Mouse (Mus musculus) neural tube, embryonic 11.5 days (tissue): ENCODE results near the gene Tmc4. TPM values are rescaled to one million over a fixed set of nuclear protein-coding genes. Genes with fewer than 3 reads are reported as not detected.

Source experiments
- ATAC-seq: fragments of 200-750 bp; cut with Nextera tagmentation; 2 replicates; pipeline ENCODE4 v1.8.0; 2017; ENCODE audit warnings: moderate number of reproducible peaks, mild to moderate bottlenecking, moderate TSS enrichment, moderate library complexity; ENCODE audit not compliant: insufficient read depth, low FRiP score, low TSS enrichment
- DNase-seq: peaks from one replicate; pipeline ENCODE4 v3.0.0-alpha.2; 2015; ENCODE audit warnings: low spot score
- H3K27ac ChIP-seq: fragments of 300-500 bp; sonication (generic); 2 replicates; pipeline ENCODE4 v1.5.1; 2014; ENCODE audit warnings: low read depth, mild to moderate bottlenecking, low read length
- H3K27me3 ChIP-seq: fragments of 300-500 bp; sonication (generic); 2 replicates; pipeline ENCODE4 v1.6.1; 2014; ENCODE audit warnings: mild to moderate bottlenecking, low read length, mixed read lengths; ENCODE audit not compliant: control insufficient read depth, insufficient read depth
- H3K36me3 ChIP-seq: fragments of 300-500 bp; sonication (generic); 2 replicates; pipeline ENCODE4 v1.6.1; 2014; ENCODE audit warnings: mild to moderate bottlenecking, low read length, moderate library complexity, mixed read lengths; ENCODE audit not compliant: control insufficient read depth, insufficient read depth
- H3K4me1 ChIP-seq: fragments of 300-500 bp; sonication (generic); 2 replicates; pipeline ENCODE4 v1.6.1; 2014; ENCODE audit warnings: low read length, mixed read lengths; ENCODE audit not compliant: control insufficient read depth, insufficient read depth
- H3K4me2 ChIP-seq: fragments of 300-500 bp; sonication (generic); 2 replicates; pipeline ENCODE4 v1.6.1; 2014; ENCODE audit warnings: low read depth, mild to moderate bottlenecking, moderate library complexity
- H3K4me3 ChIP-seq: fragments of 300-500 bp; sonication (generic); 2 replicates; pipeline ENCODE4 v1.5.1; 2014; ENCODE audit warnings: low read depth, low read length
- H3K9ac ChIP-seq: fragments of 300-500 bp; sonication (generic); 2 replicates; pipeline ENCODE4 v1.6.1; 2014; ENCODE audit warnings: mild to moderate bottlenecking, low read length
- H3K9me3 ChIP-seq: fragments of 300-500 bp; sonication (generic); 2 replicates; pipeline ENCODE4 v1.6.1; 2016; ENCODE audit warnings: low read length; ENCODE audit not compliant: control insufficient read depth
- WGBS: fragments of 180-500 bp; shearing (Covaris S2); extraction: QIAGEN DNeasy Blood & Tissue Kit; methylation state at CpG from one replicate; pipeline ENCODE4 v1.1.7; 2014; 5-methylcytosine and 5-hydroxymethylcytosine counted together
- polyA plus RNA-seq: library from polyadenylated mRNA; unstranded; fragments of >200 nt; fragmentation: Nextera tagmentation; extraction: Ambion mirVana; gene quantifications from 2 replicates; pipeline ENCODE4 v1.2.1, GENCODE M21; 2014

Gene Tmc4
- polyA plus RNA-seq, 1 experiment from 2014 or later = 3.3 TPM

DNA sequence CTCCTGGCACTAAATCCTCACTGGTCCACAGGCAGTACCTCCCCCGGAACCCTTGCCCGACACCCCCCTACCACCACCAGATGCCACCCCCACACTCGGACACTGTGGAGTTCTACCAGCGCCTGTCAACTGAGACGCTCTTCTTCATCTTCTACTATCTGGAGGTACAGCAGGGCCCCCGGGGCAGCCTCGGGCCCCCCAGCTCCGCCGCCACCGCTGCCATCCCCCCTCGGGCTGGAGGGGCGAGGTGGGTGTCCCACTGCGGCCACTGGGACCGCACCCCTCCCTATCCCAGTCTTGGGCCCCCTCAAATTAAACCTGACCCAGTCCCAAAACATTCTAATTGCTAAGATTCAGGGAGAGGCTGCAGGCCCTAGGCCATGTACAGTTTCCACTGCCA is 18.8 kb downstream of the Tmc4 start:
- no peaks in the 10 kb centered on the region for H3K9me3 ChIP-seq
- DNase-seq = no peak
- 95% methylated on average over 14 of the region's 14 CpGs for WGBS
- H3K4me1 ChIP-seq = no peaks in the 10 kb centered on the region
- H3K4me2 ChIP-seq = no peak overlapping the region
- H3K27ac ChIP-seq = no peak overlapping the region
- ATAC-seq = no peak
- no peak overlapping the region for H3K4me3 ChIP-seq
- H3K9ac ChIP-seq = no peak overlapping the region
- no peaks in the 10 kb centered on the region for H3K27me3 ChIP-seq
- H3K36me3 ChIP-seq = peaks cover 53% of the 10 kb centered on the region

DNA sequence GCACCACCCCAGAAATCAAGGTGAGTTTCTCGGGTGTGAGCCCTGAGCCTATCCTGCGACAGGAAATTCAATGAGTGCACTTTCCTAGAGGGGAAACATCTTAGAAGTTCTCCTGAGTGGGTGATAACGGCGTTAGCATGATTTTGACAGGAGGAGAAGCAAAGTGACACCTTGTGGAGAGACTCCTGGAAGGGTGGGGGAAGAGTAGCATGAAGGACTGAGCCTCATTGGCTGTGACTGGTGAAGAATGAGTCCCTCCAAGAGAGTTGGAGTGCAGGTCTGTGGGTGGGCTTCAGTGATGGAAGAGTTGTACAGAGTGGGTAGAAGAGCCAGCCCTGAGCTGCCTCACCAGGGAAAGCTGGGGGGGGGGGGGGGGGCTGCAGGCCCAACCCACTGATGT is 20.4 kb downstream of the Tmc4 start:
- DNase-seq (no peak), ATAC-seq (no peak)
- no peak overlapping the region for H3K9ac ChIP-seq
- H3K27ac ChIP-seq = no peak overlapping the region
- H3K4me3 ChIP-seq = no peak overlapping the region
- no peaks in the 10 kb centered on the region for H3K27me3 ChIP-seq
- no peaks in the 10 kb centered on the region for H3K9me3 ChIP-seq
- no peak overlapping the region for H3K4me2 ChIP-seq
- peaks cover 62% of the 10 kb centered on the region for H3K36me3 ChIP-seq
- WGBS = 89% methylated on average over 4 of the region's 4 CpGs
- H3K4me1 ChIP-seq = no peaks in the 10 kb centered on the region

DNA sequence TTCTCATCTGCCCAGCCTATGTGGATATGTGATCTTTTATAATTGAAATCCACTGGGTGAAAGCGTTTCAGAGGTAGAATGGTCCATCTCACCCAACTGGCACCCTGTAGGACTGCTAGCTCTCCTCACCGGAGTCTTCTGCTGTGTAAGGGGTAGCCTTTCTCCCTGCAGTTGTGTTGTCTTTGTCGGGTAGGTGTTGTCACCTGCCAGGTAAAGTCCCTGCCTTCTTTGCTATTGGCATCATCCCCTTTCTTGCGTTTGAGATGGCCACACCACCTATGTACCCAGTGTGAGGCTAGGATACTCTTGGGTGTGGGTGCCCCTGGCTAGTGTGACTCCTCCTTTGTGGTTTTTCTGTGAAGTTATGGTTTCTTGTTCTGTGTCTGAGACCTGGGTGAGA is 30.7 kb downstream of the Tmc4 start:
- H3K36me3 ChIP-seq = peaks cover 13% of the 10 kb centered on the region
- H3K9me3 ChIP-seq = 0 out of 2 replicates have a peak, but pooled peaks cover 3% of the 10 kb centered on the region
- peak overlapping the region; percentile 100 for H3K4me3 ChIP-seq
- peaks cover 21% of the 10 kb centered on the region for H3K4me1 ChIP-seq
- no peak for DNase-seq
- peak overlapping the region; percentile 73 for H3K4me2 ChIP-seq
- peak overlapping the region; percentile 98 for H3K9ac ChIP-seq
- no peak for ATAC-seq
- no peaks in the 10 kb centered on the region for H3K27me3 ChIP-seq
- no peak overlapping the region for H3K27ac ChIP-seq
- 79% methylated on average over 4 of the region's 4 CpGs for WGBS

DNA sequence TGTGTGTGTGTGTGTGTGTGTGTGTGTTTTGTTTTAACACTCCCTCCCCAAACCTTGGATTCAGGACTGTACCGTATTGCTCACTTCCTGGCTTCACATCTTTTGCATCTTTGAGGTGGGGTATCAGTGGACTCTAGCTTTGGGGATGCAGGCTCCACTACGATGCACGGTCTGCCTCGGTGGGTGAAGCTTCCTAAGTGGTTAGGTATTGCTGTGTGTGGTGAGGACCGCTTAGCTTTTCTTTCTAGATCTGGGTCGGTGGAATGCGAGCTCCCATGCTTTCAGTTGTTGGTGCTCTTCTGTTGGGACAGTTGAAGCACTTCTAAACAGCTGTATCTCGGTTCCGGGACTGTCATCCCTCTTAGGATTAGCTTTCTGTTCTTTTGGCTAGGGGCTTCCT is 31.2 kb downstream of the Tmc4 start:
- Histone ChIP-seq H3K4me2 (peak overlapping the region; percentile 73), H3K27me3 (no peaks in the 10 kb centered on the region), H3K4me3 (peak overlapping the region; percentile 100), H3K27ac (no peak overlapping the region), H3K36me3 (peaks cover 12% of the 10 kb centered on the region), H3K9me3 (0 out of 2 replicates have a peak, but pooled peaks cover 3% of the 10 kb centered on the region), H3K9ac (peak overlapping the region; percentile 98), H3K4me1 (peaks cover 21% of the 10 kb centered on the region)
- DNase-seq = no peak
- no peak for ATAC-seq
- 33% methylated on average over 9 of the region's 9 CpGs for WGBS

DNA sequence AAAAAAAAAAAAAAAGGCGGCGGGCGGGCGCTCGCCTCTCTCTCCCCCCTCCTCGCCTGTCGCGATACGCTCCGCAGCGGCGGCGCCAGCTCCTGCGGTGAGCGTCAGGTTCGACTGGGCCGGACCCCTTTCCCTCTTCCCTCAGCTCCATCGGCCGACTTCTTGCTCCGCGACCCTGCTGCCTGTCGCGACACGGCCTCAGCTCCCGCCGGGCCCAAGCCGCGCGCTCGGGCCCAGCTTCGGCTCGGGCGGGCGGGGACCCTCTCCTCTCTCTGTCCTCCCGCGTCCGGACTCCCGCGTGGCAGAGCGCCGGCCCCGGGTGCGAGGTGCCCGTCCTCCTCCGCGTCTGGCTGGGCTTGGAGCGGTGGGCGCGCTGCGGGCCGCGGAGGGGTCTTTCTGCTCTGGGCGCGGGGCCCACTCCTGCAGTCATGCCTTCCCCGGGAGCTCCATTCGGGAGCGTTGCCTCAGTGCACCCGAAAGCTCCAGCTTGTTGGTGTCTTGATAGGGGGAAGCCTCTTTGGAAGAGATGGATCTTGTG is 31.8 kb downstream of the Tmc4 start:
- peak; percentile 1; the same call in 1 of the 2 replicates for ATAC-seq
- peaks cover 10% of the 10 kb centered on the region for H3K36me3 ChIP-seq
- DNase-seq = no peak
- under 1% methylated on average over 40 of the region's 58 CpGs for WGBS
- H3K4me1 ChIP-seq = peaks cover 21% of the 10 kb centered on the region
- H3K9ac ChIP-seq = peak overlapping the region; percentile 98
- 0 out of 2 replicates have a peak, but pooled peaks cover 3% of the 10 kb centered on the region for H3K9me3 ChIP-seq
- H3K4me2 ChIP-seq = peak overlapping the region; percentile 73
- peak overlapping the region; percentile 100 for H3K4me3 ChIP-seq
- H3K27me3 ChIP-seq = no peaks in the 10 kb centered on the region
- H3K27ac ChIP-seq = peak overlapping the region; percentile 97

DNA sequence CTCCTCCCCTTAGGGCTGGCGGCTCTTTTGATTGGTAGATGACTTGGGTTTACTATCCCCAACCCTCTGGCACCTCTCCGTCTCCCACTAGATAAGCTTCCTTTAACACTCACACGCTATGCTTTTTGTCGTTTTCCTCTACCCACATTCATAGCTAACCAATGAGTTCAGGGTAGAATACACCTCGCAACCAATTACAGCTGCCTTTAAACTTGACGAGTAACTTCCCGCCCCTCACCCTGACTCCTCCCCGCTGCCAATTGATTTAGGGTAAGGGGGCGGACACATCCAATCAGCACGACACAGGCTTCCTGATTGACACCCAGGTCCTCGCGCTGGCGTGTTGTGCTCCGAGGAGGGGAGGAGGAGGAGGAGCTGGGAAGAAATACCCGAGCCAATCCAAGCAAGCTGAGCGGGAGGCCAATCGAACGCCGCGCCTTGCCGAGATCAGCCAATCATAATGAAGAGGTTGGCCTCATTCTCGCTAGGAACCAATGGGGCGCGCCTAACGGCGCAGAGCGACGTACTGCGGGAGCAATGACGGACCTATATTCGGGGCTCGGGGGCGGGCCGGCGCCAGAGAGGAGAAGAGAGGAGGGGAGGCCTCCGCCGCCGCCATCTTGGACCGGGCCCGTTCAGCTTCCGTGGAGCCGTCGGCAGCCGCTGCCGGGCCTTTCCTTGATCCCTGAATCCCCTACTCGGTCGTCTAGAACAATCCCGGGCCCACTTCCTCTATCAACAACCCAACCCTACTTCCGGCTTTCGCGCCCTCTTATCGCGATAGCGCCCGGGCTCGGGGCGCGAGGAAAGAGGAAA is 32.5 kb downstream of the Tmc4 start, which contains the start of gene Cnot3:
Gene Cnot3 (plus strand): TSS at position 597 of the 816 bp plus-strand sequence.
- Histone ChIP-seq H3K36me3 (peaks cover 6% of the 10 kb centered on the region), H3K27me3 (no peaks in the 10 kb centered on the region), H3K4me1 (peaks cover 21% of the 10 kb centered on the region), H3K4me3 (peak within 1 kb of the TSS; percentile 100), H3K9ac (peak within 1 kb of the TSS; percentile 98), H3K4me2 (peak within 1 kb of the TSS; percentile 73), H3K27ac (peak within 1 kb of the TSS; percentile 97), H3K9me3 (0 out of 2 replicates have a peak, but pooled peaks cover 3% of the 10 kb centered on the region)
- peak; percentile 98 for DNase-seq
- ATAC-seq = peak; percentile 98
- 0% methylated on average over 57 of the region's 58 CpGs for WGBS

DNA sequence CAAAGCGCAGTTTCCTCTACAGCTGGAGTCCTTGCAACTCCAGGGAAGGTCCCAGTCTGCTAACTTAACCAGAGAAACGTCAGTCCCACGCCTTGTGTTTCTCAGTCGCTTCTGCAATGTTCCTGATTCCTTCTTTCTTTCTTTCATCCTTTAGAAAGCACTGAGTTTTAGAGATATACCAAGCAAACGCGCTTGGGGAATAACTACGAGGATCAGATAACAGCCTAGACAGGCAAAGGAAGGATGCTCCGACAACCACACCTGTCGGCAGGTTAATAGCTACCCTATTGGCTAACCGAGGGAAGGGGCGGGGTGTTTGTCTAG is 33.0 kb downstream of the Tmc4 start:
- ATAC-seq (no peak), DNase-seq (no peak)
- Histone ChIP-seq H3K4me3 (peak overlapping the region; percentile 100), H3K27ac (no peak overlapping the region), H3K27me3 (no peaks in the 10 kb centered on the region), H3K4me1 (peaks cover 21% of the 10 kb centered on the region), H3K4me2 (peak overlapping the region; percentile 50), H3K9me3 (0 out of 2 replicates have a peak, but pooled peaks cover 3% of the 10 kb centered on the region), H3K36me3 (peaks cover 6% of the 10 kb centered on the region), H3K9ac (no peak overlapping the region)
- 1% methylated on average over 11 of the region's 11 CpGs for WGBS

DNA sequence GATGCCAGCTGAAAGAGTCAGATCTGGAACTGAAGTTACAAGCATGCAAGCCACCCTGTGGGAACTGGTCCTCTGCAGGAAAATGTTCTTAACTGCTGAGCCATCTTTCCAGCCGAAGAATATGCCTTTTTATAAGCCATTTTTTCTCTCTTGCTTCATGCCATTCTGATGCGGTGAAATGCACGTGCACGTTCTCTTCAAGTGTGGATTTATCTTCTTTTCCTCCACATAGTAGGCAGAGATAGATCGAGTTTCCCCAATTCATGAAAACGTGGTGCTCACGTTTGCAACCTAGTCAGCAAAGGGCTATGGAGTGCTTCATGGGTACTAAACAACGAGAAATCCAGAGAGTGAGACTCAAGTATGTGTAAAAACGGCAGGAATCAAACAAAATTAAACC is 33.5 kb downstream of the Tmc4 start:
- 0 out of 2 replicates have a peak, but pooled peaks cover 3% of the 10 kb centered on the region for H3K9me3 ChIP-seq
- H3K36me3 ChIP-seq = peaks cover 6% of the 10 kb centered on the region
- 29% methylated on average over 9 of the region's 9 CpGs for WGBS
- ATAC-seq (no peak), DNase-seq (no peak)
- H3K4me3 ChIP-seq = peak overlapping the region; percentile 100
- H3K27me3 ChIP-seq = no peaks in the 10 kb centered on the region
- H3K9ac ChIP-seq = no peak overlapping the region
- H3K4me2 ChIP-seq = peak overlapping the region; percentile 50
- H3K4me1 ChIP-seq = peaks cover 21% of the 10 kb centered on the region
- H3K27ac ChIP-seq = no peak overlapping the region
